Mouse (Mus musculus) liver, adult 2 months (tissue): ENCODE data around the gene Pisd.

ENCODE experiments used
- CTCF ChIP-seq: fragments of 200-500 bp; IDR thresholded peaks from 2 replicates; pipeline ENCODE4 v1.5.1; 2011; ENCODE audit warnings: low read depth, low read length, control low read depth
- POLR2A ChIP-seq: fragments of 200-500 bp; IDR thresholded peaks from 2 replicates; pipeline ENCODE4 v1.6.1; 2011; ENCODE audit warnings: low read length, control low read depth; ENCODE audit not compliant: insufficient read depth; ENCODE audit errors: extremely low read depth

- peak; percentile 44; the same call in 1 of the 2 replicates for TF ChIP-seq CTCF
- TF ChIP-seq POLR2A: peak; percentile 72; the same call in 1 of the 2 replicates
Measured at GRCm38 (mm10) chr5:32785313-32785915, at the start of gene Pisd.
